Mouse (Mus musculus) layer of hippocampus, postnatal 25 days (tissue): ENCODE results near the gene Tmem106a. TPM values are rescaled to one million over a fixed set of nuclear protein-coding genes. Genes with fewer than 3 reads are reported as not detected.
"Not testable (repeated sequence)": the region's sequence is repeated elsewhere in the genome, so short reads cannot be mapped to it uniquely, and the experiment has no call there.

ENCODE experiments used
- DNase-seq, 2 experiments: peaks; one replicate each; pipeline ENCODE4 v3.0.0; 2022; ENCODE audit warnings: mixed read lengths in 2 of 2, low spot score in 1 of 2; ENCODE audit errors: extremely low spot score in 1 of 2
- total RNA-seq, 2 experiments: library from RNA; stranded (reverse); gene quantifications; 2 replicates each; pipeline ENCODE4 v1.2.3; 2021

Tmem106a gene
- total RNA-seq = 1 to 10 TPM in 1 of 2 experiments, under 1 TPM in 1; 0.63 to 1.1 TPM

GRCm38 (mm10) chr11:101582054-101583035 is at the start of gene Tmem106a:
Tmem106a (plus strand) TSS chr11:101582242.
- DNase-seq = no peak

DNA sequence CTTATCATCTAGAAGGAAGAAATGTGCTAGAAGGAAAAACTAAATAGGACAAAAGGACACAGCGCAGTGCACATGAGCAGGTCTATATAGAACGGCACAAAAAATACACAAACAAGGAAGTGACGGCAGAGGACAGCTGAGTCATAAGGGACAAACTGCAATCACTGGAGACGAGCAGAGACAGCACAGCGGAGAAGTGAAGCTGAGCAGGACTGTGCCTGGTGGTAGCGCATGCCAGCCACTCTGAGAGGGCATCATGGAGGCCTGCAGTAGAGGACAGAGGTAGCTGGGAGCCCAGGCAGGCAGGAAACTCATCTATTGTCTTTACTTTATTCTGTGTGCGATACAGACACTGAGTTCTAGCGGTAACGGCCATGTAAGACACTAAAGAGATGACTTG is 38.5 kb upstream of the Tmem106a start:
- DNase-seq = no peak

DNA sequence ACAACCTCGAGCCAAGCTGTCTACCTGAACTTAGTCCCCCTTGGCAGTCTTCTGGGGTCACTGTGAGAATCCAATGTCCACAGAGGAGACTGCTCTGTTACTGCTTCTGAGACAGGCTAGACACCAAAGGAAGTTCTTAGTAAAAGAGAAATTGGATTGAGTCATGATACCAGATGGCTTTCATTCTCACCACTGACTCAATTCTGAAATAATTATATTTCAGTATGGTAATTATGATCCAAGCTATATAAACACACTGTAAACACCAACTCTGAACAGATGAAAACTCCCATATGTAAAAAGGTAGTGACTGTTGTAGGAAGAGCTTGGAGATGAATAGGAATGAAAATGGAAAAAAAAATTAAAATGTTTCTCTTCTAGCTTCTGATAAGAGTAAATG is 37.9 kb upstream of the Tmem106a start:
- no peak for DNase-seq

DNA sequence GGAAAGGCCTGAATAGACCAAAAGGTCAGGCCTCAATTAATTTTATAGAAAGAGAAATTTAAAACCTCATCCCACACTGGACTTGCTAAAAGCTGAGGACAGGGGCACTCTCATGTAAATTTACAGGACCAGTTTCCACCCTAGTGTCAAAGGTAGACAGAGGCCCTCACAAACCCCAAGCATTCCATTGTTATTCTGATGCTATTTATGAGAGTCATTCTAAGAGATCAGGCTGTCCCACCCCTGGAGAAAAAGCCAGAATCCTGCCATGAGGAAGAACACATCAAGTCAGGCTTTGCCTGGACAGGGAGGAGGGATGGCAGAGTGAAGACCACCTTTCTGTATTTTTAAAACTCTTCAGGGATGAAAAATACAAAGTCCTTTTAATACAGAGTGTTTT is 33.5 kb upstream of the Tmem106a start:
- DNase-seq = no peak

GRCm38 (mm10) chr11:101551751-101552475 is 30.1 kb upstream of the Tmem106a start, which contains the start of the genes Brca1 and Nbr1:
Brca1 (minus strand) TSS chr11:101551955.
Nbr1 (plus strand) TSS chr11:101552149.
- DNase-seq = peak; percentile 69 to 76

- DNase-seq = peak; percentile 76 to 86
These were observed 29.4 kb upstream of the Tmem106a start for GRCm38 (mm10) chr11:101552476-101553300.

DNA sequence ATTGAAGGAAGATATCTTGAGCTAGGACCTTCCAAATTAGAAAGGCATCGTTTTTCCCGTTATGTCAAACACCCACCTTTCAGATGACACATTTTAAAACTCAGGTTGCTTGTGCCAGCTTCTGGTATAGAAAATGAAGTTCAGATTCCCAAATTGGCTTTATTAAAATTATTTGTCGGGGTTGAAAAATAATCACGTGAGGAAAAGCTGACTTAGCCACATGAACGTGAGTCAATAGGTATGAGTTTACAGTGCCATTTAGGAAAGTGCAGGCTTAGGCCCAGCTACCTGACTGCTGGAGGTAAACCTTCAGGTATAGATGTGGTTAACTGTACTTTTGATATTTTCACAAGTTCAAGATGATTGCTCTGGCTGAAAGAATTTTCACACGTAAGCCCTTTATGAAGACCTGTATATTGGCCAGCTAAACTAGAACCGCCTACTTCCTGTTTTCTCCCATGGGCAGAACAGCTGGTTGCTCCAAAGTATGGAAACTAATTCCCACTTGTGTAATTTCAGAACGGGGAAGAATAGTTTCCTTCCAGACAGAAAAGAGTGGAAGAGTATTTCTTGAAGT is 28.6 kb upstream of the Tmem106a start:
- no peak for DNase-seq

DNA sequence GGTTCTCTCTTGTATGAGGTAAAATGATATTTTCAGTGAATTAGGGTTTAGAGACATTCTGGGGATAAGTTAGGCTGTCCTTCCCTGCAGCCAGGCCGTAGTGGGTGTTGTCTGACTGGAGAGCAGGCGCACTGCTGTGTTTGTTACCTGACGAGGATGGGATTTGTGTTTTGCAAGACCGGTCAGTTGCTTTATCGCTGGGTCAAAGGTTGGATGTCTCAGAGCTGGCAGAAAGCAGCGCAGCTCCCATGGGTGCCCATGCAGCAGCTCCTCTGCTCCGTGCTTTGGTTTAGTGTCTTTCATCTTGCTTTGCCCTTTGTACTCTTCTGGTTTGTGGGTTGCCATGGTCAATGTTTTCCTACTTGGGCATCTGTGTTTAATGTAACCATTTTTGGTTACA is 25.5 kb upstream of the Tmem106a start:
- no peak for DNase-seq

- no peak for DNase-seq
These were observed 25.1 kb upstream of the Tmem106a start for GRCm38 (mm10) chr11:101556954-101557353.

- peak in 1 of 2 experiments; percentile 31 for DNase-seq
These were observed 19.7 kb upstream of the Tmem106a start for GRCm38 (mm10) chr11:101562391-101562790.

GRCm38 (mm10) chr11:101568421-101568820 is 13.6 kb upstream of the Tmem106a start:
- no peak for DNase-seq

DNA sequence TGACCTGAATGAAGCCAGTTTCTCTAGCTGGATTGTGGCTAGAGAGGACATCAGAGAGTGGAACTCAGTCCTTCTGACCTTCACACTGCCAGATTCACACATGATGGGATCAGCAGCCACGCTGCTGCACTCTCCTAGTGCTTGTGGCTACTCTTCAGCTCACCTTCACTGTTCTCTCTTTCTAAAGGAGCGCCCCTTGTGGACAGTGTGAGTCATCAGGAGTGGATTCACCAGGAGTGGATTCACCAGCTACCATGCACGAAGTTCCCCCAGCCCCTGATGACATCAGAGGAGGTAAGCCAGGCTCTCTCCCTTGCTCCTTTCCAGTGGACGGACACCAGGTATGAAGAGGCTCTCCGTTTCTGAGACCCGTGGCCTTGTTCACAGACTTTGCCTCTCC is 5.9 kb upstream of the Tmem106a start:
- DNase-seq = no peak

DNA sequence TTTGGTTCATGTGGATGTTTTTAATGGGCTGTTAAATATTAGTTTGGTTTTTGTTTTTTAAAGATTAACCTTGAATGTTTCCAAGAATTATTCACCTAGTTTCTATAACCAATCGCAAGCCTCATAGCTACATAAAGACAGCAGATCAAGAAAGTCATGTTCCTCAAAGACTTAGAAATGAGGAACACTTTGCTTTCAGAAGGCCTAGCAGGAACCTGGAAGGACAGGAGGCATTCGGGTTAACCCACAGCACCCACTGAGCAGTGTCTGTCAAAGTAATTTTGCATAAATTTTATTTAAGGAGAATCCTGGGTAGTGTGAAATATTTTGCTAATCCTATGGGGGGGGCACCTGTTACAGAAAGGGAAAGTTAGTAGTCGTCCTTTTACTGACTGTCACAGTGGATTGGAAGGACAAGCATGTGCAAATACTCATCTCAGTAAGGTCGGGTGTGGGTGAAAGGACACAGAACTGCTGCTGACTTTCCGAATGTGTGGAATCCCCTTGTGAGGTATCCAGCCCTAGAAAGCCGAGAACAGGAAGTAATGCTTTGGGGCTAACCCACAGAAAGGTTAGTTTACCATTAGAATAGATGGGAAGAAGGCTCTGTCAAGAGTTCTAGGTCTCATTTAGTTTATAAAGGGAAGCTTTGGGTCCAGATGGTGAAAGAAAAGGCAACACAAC is 819 bp upstream of the Tmem106a start:
- DNase-seq = no peak

GRCm38 (mm10) chr11:101583205-101583604 is 1.2 kb downstream of the Tmem106a start:
- DNase-seq = no peak

DNA sequence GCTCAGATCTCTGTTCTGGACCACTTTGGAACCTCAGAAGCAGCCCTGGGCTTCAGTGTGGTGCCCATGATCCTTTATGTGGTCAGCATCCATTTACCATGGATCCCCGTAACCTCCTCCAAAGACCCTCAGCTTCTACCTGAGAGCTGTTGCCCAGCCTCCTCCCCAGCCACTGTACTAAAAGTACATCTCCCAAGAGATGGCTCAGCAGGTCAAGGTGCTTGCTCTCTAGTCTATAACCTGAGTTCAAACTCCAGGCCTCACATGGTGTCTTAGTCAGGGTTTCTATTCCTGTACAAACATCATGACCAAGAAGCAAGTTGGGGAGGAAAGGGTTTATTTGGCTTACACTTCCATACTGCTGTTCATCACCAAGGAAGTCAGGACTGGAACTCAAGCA is 3.0 kb downstream of the Tmem106a start:
- not testable (repeated sequence) for DNase-seq

- no peak for DNase-seq
These were observed 3.8 kb downstream of the Tmem106a start for GRCm38 (mm10) chr11:101585805-101586204.

DNA sequence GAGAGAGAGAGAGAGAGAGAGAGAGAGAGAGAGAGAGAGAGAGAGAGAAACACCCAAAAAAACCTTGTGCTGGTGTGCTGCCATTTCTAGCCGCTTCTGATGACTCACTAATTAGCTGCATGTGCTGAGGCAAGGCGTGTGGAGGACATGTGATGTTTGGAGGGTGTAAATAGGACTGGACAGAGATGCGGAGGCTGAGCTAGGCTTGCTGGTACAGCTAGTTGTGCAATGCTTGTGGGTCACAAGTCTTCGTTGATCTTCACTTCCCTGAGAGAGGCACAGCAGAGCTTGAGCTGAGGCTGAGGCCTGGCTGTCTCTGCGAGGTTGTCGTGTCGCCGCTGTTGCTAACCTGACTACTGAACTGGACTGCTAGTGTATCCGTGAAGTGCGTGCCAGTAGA is 5.6 kb downstream of the Tmem106a start:
- DNase-seq = no peak

DNA sequence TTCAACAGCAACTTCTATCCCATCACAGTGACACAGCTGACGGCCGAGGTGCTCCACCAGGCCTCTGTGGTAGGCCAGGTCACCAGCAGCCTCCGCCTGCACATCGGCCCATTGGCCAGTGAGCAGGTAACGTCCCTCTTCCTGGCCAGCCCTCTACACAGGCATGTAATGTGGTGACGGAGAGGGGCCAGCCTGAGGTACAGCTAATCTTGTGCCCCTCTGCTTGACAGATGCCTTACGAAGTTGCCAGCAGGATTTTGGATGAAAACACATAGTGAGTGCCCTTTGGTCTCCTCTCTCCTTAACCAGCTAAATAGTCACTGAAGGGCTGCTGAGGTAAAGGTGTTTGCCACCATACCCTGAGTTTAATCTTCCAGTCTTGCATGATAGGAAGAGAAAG is 6.8 kb downstream of the Tmem106a start:
- no peak for DNase-seq

DNA sequence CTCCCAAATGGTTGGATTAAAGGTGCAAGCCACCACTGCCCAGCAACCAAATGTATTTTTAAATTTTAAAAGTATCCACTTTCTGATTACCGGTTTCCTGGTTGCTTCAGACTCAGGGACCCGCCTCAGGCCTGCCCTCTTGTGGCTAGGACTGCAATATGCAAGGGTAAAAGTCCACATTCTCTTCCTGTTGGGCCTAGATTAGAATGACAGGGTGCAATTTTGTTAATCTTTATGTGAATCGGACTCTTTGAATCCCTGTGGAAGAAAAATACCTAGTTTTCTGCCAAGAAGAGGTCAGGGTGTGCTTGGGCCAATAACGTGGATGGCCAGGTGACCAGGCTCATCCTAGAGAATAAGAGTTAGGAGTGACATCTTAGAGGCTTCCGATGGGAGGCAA is 7.4 kb downstream of the Tmem106a start:
- DNase-seq = peak in 1 of 2 experiments; percentile 59
